Mouse (Mus musculus): ENCODE results near the gene Rps16.

GRCm38 (mm10) chr7:28384162-28384561 lies 33.7 kb downstream of the Rps16 start:
- TF ChIP-seq EP300 (IDR thresholded peaks at IDR 0.05; ENCODE audit: low read depth): no peak
- TF ChIP-seq CTCF (IDR thresholded peaks at IDR 0.05; ENCODE audit: low read depth): no peak

All from liver, postnatal 0 days (tissue).